Mouse (Mus musculus): Measurements from ENCODE around the gene Hoxd12. TPM values are rescaled to one million over a fixed set of nuclear protein-coding genes. Genes with fewer than 3 reads are reported as not detected.

Gene Hoxd12
- polyA plus RNA-seq, 1 experiment from 2014 or later, result 2.1 TPM

- 2% methylated on average over 30 of the region's 30 CpGs for WGBS
- DNase-seq (ENCODE audit: low spot score) (peak; percentile 31), ATAC-seq (ENCODE audit: insufficient read depth, low FRiP score, low TSS enrichment) (no peak)
- Histone ChIP-seq H3K4me3 (ENCODE audit: low read depth, low read length) (no peak overlapping the region), H3K9ac (ENCODE audit: low read length) (no peak overlapping the region), H3K9me3 (ENCODE audit: control insufficient read depth, low read length) (no peaks in the 10 kb centered on the region), H3K4me2 (ENCODE audit: low read depth) (no peak overlapping the region), H3K27ac (ENCODE audit: low read depth, low read length) (no peak overlapping the region), H3K4me1 (ENCODE audit: control insufficient read depth, insufficient read depth, low read length) (0 out of 2 replicates have a peak, but pooled peaks cover 4% of the 10 kb centered on the region), H3K36me3 (ENCODE audit: control insufficient read depth, insufficient read depth, low read length) (no peaks in the 10 kb centered on the region), H3K27me3 (ENCODE audit: control insufficient read depth, insufficient read depth, low read length) (peaks cover 97% of the 10 kb centered on the region)
Observed at GRCm38 (mm10) chr2:74660421-74661375, 14.1 kb upstream of the Hoxd12 start.

GRCm38 (mm10) chr2:74661685-74662084 is 13.1 kb upstream of the Hoxd12 start:
- Histone ChIP-seq H3K27ac (ENCODE audit: low read depth, low read length) (no peak overlapping the region), H3K9me3 (ENCODE audit: control insufficient read depth, low read length) (no peaks in the 10 kb centered on the region), H3K4me1 (ENCODE audit: control insufficient read depth, insufficient read depth, low read length) (no peaks in the 10 kb centered on the region), H3K9ac (ENCODE audit: low read length) (no peak overlapping the region), H3K36me3 (ENCODE audit: control insufficient read depth, insufficient read depth, low read length) (no peaks in the 10 kb centered on the region), H3K4me2 (ENCODE audit: low read depth) (peak overlapping the region; percentile 29; the same call in 1 of the 2 replicates), H3K27me3 (ENCODE audit: control insufficient read depth, insufficient read depth, low read length) (peaks cover 97% of the 10 kb centered on the region), H3K4me3 (ENCODE audit: low read depth, low read length) (no peak overlapping the region)
- ATAC-seq (ENCODE audit: insufficient read depth, low FRiP score, low TSS enrichment), result no peak
- under 1% methylated on average over 14 of the region's 14 CpGs for WGBS
- peak; percentile 81 for DNase-seq (ENCODE audit: low spot score)

DNA sequence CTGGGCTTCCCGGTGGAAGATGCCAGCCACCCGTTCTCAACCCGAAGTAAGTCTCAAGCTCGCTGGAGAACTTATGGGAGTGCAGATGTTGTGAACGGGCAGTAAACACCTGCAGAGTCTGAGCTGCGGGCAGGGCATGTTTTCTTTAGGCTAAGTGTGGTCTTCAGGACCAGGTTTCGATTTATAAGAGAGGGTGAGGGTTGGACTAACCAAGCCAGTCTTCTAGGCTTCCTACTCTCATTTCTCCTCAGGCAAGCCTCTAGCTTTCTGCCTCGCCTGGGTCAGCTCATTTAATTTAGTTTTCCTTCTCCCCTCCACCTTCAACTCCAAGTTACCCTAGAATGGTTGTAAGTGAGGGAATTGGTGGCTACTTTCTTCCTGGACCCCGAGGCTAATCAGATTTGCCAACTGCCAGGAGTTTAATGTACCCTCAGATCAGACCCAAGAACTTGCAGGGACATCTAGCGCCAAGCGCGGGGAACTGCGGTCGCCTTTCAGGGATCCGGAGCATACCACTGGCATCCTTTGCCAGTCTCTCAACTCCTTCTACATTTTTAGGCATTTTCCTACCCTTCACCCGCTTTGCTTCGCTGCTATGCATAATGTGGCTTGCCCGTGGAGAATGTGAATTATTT is 11.4 kb upstream of the Hoxd12 start:
- DNase-seq (ENCODE audit: low spot score), result peak; percentile 74
- Histone ChIP-seq H3K36me3 (ENCODE audit: control insufficient read depth, insufficient read depth, low read length) (no peaks in the 10 kb centered on the region), H3K4me1 (ENCODE audit: control insufficient read depth, insufficient read depth, low read length) (no peaks in the 10 kb centered on the region), H3K9me3 (ENCODE audit: control insufficient read depth, low read length) (no peaks in the 10 kb centered on the region), H3K9ac (ENCODE audit: low read length) (no peak overlapping the region), H3K27me3 (ENCODE audit: control insufficient read depth, insufficient read depth, low read length) (peaks cover 97% of the 10 kb centered on the region), H3K4me2 (ENCODE audit: low read depth) (no peak overlapping the region), H3K27ac (ENCODE audit: low read depth, low read length) (no peak overlapping the region), H3K4me3 (ENCODE audit: low read depth, low read length) (no peak overlapping the region)
- ATAC-seq (ENCODE audit: insufficient read depth, low FRiP score, low TSS enrichment), result no peak
- whole genome bisulfite sequencing, result 2% methylated on average over 18 of the region's 18 CpGs

DNA sequence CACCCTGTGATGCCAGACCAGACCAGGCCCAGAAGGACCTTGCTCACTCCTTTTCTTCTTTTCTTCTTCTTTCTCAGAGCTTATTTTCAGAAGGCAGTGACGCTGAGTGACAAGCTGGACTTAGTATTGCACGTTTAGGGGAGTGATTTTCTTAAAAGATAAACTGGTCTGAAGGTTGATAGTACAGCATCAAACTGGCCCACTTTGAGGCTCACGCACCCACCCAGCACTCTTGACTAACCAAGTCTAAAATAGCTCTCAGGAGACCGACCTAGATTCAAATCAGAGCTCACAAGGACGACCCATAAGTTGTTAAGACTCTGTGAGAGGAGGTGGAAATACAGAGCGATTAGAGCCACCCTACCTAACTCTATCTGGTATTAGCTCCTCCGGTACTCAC is 8.4 kb upstream of the Hoxd12 start:
- Histone ChIP-seq H3K27ac (ENCODE audit: low read depth, low read length) (no peak overlapping the region), H3K9me3 (ENCODE audit: control insufficient read depth, low read length) (no peaks in the 10 kb centered on the region), H3K4me2 (ENCODE audit: low read depth) (no peak overlapping the region), H3K36me3 (ENCODE audit: control insufficient read depth, insufficient read depth, low read length) (no peaks in the 10 kb centered on the region), H3K9ac (ENCODE audit: low read length) (no peak overlapping the region), H3K27me3 (ENCODE audit: control insufficient read depth, insufficient read depth, low read length) (peaks cover 96% of the 10 kb centered on the region), H3K4me1 (ENCODE audit: control insufficient read depth, insufficient read depth, low read length) (no peaks in the 10 kb centered on the region), H3K4me3 (ENCODE audit: low read depth, low read length) (no peak overlapping the region)
- ATAC-seq (ENCODE audit: insufficient read depth, low FRiP score, low TSS enrichment), result no peak
- 2% methylated on average over 7 of the region's 7 CpGs for WGBS
- peak; percentile 35 for DNase-seq (ENCODE audit: low spot score)

DNA sequence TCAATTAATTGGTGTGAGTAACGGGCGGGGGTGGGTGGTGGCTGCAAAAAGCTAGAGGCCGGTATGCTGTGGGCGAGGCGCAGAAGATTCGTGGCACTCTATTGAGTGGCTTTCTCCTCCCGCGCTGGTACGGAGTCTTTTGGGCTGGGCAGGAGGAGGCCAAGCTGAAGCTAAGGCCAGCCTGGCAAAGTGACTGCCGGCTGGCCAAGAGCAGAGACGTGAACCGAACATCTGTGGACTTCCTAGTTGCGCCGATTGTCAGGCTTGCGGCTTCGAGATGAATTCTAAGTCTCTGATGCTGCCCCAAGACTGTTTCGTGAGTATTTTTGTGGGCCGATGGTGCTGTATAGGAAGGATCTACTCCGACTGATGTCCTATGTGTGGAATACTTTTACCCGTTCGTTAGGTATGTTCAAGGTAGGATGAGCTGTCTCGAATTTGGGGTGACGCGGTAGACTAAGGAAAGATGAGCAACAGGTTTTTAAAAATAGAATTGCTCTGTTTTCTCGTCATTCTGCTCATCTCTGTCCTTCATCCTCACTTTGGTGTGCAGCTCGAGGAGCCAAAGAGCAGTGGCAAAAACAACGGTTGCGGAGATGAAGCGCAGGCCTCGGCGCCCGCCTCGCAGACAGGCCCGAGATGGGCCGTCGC is 7.5 kb upstream of the Hoxd12 start:
- Histone ChIP-seq H3K27ac (ENCODE audit: low read depth, low read length) (no peak overlapping the region), H3K36me3 (ENCODE audit: control insufficient read depth, insufficient read depth, low read length) (no peaks in the 10 kb centered on the region), H3K4me1 (ENCODE audit: control insufficient read depth, insufficient read depth, low read length) (no peaks in the 10 kb centered on the region), H3K4me2 (ENCODE audit: low read depth) (peak overlapping the region; percentile 66; the same call in 1 of the 2 replicates), H3K9me3 (ENCODE audit: control insufficient read depth, low read length) (no peaks in the 10 kb centered on the region), H3K27me3 (ENCODE audit: control insufficient read depth, insufficient read depth, low read length) (peaks cover 96% of the 10 kb centered on the region), H3K9ac (ENCODE audit: low read length) (no peak overlapping the region), H3K4me3 (ENCODE audit: low read depth, low read length) (peak overlapping the region; percentile 33; the same call in 1 of the 2 replicates)
- DNase-seq (ENCODE audit: low spot score) (peak; percentile 53), ATAC-seq (ENCODE audit: insufficient read depth, low FRiP score, low TSS enrichment) (peak; percentile 9; the same call in 1 of the 2 replicates)
- WGBS, result under 1% methylated on average over 36 of the region's 36 CpGs

GRCm38 (mm10) chr2:74667842-74668357 is 6.9 kb upstream of the Hoxd12 start, which contains the start of gene Hoxd13:
Gene Hoxd13, plus strand, starts transcription at chr2:74668310.
- Histone ChIP-seq H3K9ac (ENCODE audit: low read length) (peak within 1 kb of the TSS; percentile 5; the same call in 1 of the 2 replicates), H3K9me3 (ENCODE audit: control insufficient read depth, low read length) (no peaks in the 10 kb centered on the region), H3K4me2 (ENCODE audit: low read depth) (peak within 1 kb of the TSS; percentile 66), H3K4me1 (ENCODE audit: control insufficient read depth, insufficient read depth, low read length) (0 out of 2 replicates have a peak, but pooled peaks cover 4% of the 10 kb centered on the region), H3K27ac (ENCODE audit: low read depth, low read length) (no peak within 1 kb of the TSS), H3K4me3 (ENCODE audit: low read depth, low read length) (peak within 1 kb of the TSS; percentile 33), H3K36me3 (ENCODE audit: control insufficient read depth, insufficient read depth, low read length) (no peaks in the 10 kb centered on the region), H3K27me3 (ENCODE audit: control insufficient read depth, insufficient read depth, low read length) (peaks cover 96% of the 10 kb centered on the region)
- WGBS, result 0% methylated on average over 22 of the region's 51 CpGs
- DNase-seq (ENCODE audit: low spot score) (no peak), ATAC-seq (ENCODE audit: insufficient read depth, low FRiP score, low TSS enrichment) (peak; percentile 67; the same call in 1 of the 2 replicates)

- Histone ChIP-seq H3K27me3 (ENCODE audit: control insufficient read depth, insufficient read depth, low read length) (peaks cover 96% of the 10 kb centered on the region), H3K27ac (ENCODE audit: low read depth, low read length) (no peak overlapping the region), H3K36me3 (ENCODE audit: control insufficient read depth, insufficient read depth, low read length) (no peaks in the 10 kb centered on the region), H3K9me3 (ENCODE audit: control insufficient read depth, low read length) (no peaks in the 10 kb centered on the region), H3K4me3 (ENCODE audit: low read depth, low read length) (peak overlapping the region; percentile 33), H3K4me2 (ENCODE audit: low read depth) (peak overlapping the region; percentile 66), H3K9ac (ENCODE audit: low read length) (peak overlapping the region; percentile 5; the same call in 1 of the 2 replicates), H3K4me1 (ENCODE audit: control insufficient read depth, insufficient read depth, low read length) (0 out of 2 replicates have a peak, but pooled peaks cover 4% of the 10 kb centered on the region)
- under 1% methylated on average over 62 of the region's 74 CpGs for WGBS
- peak; percentile 73 for DNase-seq (ENCODE audit: low spot score)
- ATAC-seq (ENCODE audit: insufficient read depth, low FRiP score, low TSS enrichment), result peak; percentile 16; the same call in 1 of the 2 replicates
Observed at GRCm38 (mm10) chr2:74668370-74669229, 6.2 kb upstream of the Hoxd12 start.

Data from neural tube, embryonic 11.5 days (tissue).